Mouse (Mus musculus): ENCODE results near the gene Sptan1. TPM values are rescaled to one million over a fixed set of nuclear protein-coding genes. Genes with fewer than 3 reads are reported as not detected.

Sptan1 gene
- polyA plus RNA-seq (2012; rRNA removed): 256 and 300 TPM in 2 replicates

DNA sequence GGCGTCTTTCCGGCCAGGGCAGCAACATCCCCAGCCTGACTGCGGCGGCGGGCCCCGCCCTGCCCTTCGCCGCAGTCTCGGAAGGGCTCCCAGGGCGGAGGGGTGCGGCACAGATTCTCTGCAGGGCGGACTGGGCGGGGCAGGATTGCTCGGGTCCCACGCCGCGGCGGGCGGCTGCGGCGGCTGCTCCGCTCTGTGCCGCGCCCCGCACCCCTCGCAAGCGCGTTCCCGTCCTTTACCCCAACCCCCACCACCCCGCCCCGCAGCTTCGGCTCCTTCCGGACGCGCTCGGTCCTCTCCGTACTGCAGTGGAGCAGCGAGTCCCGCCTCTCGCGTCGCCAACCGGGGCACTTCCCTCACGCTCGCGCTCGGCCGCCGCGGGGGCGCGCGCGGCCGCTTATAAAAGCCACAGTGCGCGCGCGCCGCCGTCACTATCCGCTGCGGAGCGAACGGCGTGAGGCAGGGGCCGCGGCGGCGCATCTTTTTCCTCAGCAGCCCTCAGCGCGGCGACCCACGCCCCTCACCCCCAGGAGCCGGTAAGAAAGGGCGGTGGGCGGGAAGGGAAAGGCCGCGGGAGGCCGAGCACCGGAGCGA is at the start of gene Sptan1:
Gene Sptan1 (plus strand): TSS at position 311 of the 594 bp plus-strand sequence.

DNA sequence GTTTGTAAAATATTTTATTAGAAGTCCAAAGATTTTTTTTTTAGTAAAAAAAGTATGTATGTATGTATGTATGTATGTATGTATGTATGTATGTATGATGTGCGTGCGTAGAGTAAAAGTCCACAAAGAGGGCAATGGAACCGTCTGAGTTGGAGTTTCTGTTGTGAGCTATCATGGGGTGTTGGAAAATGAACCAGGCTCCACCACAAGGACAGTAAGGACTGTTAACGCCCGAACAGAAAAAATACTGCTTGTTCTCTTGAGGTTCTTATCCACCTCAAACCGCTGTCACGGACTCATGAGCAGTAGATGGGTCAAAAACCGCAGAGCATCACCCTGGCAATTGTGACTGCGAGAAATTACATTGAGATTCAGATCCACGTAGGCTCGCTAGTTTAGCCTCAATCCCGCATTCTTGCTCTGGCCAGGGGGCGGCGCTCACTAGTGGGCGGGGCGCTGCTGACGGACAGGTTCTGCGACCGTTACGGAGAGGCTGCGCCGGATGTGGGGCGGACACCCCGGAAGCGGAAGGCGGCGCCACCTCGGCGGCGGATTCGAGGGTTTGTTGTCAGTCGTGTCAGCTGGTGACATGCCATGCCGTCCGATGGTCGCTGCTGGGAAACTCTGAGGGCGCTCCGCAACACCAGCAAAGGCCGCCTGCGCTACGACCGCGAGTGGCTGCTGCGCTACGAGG is 30.3 kb upstream of the Sptan1 start, which contains the start of gene Gle1:
Gene Gle1 (plus strand): TSS at position 521 of the 694 bp plus-strand sequence.

DNA sequence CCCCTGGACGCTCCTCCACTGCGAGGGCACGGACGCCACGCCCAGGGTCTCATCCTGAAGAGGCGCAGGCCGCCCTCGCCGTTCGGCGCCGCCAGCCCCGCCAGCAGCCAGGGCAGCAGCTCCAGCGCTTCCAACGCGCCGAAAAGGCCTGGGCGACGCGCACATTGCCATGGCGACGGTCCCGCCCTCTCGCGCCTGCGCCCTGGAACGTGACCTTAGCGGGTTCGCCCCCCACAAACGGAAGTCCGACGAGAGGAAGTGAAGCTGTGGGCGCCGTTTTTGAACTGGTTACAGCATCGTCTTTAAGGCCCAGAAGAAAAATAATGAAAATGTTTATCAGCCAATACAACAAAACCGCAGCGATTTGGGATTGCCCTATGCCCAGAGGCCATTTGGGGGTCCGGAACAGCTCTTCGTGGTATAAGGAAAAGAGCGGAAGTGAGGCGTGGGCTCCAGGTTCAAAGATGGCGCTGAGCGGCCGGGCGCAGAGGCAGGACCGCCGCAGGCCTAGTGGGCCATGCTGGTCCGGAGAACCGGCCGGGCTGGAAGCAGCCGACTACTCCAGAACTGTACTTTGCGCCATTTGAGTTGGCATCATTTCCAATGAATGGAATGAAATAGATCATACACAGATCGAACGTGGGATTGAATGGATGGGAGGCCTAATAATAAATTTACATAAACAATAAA is 83.5 kb downstream of the Sptan1 start, which contains the start of gene Wdr34:
Gene Wdr34 (minus strand): TSS at position 183 of the 690 bp plus-strand sequence.

DNA sequence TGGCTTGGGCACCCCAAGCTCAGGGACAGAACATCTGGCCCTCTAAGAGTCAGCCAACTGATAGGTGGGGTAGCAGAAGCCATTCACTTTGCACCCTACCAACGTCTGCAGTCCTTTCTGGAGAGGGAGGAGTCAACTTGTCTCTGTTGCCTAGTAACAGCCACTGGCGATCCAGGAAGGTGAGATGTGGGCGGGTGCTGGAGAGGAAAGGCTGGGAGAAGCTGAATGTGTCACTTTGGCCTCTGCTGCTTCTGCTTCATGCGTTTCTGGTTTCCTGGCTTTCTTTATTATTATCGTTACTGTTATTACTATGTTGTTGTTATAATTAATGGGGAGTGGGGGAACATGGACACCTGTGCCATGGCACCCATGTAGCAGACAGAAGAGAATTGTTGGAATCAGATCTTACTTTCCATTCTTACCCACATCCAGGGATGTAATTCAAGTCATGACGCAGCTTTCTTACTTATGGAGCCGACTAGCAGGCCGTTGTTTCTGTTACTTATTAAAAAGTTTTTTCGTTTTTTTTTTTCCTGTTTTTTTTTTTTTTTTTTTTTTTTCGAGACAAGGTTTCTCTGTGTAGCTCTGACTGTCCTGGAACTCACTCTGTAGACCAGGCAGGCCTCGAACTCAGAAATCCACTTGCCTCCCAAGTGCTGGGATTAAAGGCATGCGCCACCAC is 92.0 kb downstream of the Sptan1 start, which contains the start of gene Set:
Gene Set (plus strand): TSS at position 156 of the 682 bp plus-strand sequence.

DNA sequence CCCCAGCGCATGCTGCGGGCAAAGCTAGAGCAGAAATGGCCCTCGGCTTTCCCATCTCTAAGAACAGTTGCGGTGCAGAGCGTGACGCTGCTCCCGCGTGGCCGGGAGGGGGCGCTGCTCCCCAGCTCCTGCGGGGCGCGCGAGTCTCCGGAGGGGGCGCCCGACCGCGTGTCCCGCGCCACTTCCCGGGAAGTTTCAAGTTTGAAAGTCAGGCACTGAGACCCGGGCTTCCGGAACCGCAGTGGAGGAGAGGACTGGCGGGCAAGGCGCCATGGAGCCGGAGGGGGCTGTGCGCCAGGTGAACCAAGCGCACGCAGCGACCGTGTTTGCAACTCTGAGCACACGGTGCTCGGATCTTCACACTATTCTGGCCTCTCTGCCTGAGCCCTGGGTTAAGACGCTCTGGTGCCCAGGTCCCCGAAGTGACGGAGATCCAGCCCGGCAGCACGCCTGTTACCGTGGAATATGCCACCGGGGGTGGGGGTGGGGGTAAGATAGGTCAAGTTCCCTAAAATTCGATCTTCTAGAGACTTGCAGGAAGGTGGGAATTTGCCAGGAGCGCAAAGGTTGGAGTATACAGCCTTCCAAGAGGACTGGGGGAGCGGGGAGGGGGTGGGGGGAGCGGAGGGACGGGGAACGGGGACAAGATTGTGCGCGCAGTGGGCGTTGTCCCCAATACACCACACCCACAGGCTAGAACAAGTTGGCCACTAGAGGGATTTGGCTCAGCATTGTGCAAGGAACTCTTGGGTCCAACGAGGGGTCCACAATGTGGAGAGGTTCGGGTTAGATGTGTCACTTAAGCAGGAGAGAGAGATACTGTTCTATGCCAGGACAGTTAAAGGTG is 112.4 kb downstream of the Sptan1 start, which contains the start of gene Pkn3:
Gene Pkn3 (plus strand): TSS at position 183 of the 847 bp plus-strand sequence.

Other genes with a start within 250 kb of the Sptan1 start
- gene Gm13420, start 213.9 kb upstream of the Sptan1 start, polyA plus RNA-seq (2012; rRNA removed): 0.25 and 0.34 TPM in 2 replicates
- not detected in 2 replicates for gene Gm13547, start 206.2 kb upstream of the Sptan1 start, polyA plus RNA-seq (2012; rRNA removed)
- gene Coq4, start 178.1 kb upstream of the Sptan1 start, polyA plus RNA-seq (2012; rRNA removed): 84.9 and 109 TPM in 2 replicates
- 35.5 and 42.4 TPM in 2 replicates for gene Trub2, start 177.1 kb upstream of the Sptan1 start, polyA plus RNA-seq (2012; rRNA removed)
- 49.7 and 50.9 TPM in 2 replicates for gene Slc27a4, start 162.9 kb upstream of the Sptan1 start, polyA plus RNA-seq (2012; rRNA removed)
- 46.1 and 64.2 TPM in 2 replicates for gene Urm1, start 145.5 kb upstream of the Sptan1 start, polyA plus RNA-seq (2012; rRNA removed)
- 49.5 and 50.9 TPM in 2 replicates for gene Cercam, start 96.4 kb upstream of the Sptan1 start, polyA plus RNA-seq (2012; rRNA removed)
- 37.0 and 37.3 TPM in 2 replicates for gene Odf2, start 76.3 kb upstream of the Sptan1 start, polyA plus RNA-seq (2012; rRNA removed)
- gene Gle1, start 30.1 kb upstream of the Sptan1 start, polyA plus RNA-seq (2012; rRNA removed): 16.1 and 26.0 TPM in 2 replicates
- gene Wdr34, start 83.3 kb downstream of the Sptan1 start, polyA plus RNA-seq (2012; rRNA removed): 82.6 and 84.6 TPM in 2 replicates
- 94.7 and 122 TPM in 2 replicates for gene Set, start 91.8 kb downstream of the Sptan1 start, polyA plus RNA-seq (2012; rRNA removed)
- gene Pkn3, start 112.1 kb downstream of the Sptan1 start, polyA plus RNA-seq (2012; rRNA removed): 12.3 and 17.6 TPM in 2 replicates
- gene Zdhhc12, start 128.1 kb downstream of the Sptan1 start, polyA plus RNA-seq (2012; rRNA removed): 122 and 132 TPM in 2 replicates
- 93.9 and 97.8 TPM in 2 replicates for gene Zer1, start 159.0 kb downstream of the Sptan1 start, polyA plus RNA-seq (2012; rRNA removed)
- 70.8 and 76.2 TPM in 2 replicates for gene Tbc1d13, start 168.2 kb downstream of the Sptan1 start, polyA plus RNA-seq (2012; rRNA removed)
- gene Endog, start 205.9 kb downstream of the Sptan1 start, polyA plus RNA-seq (2012; rRNA removed): 153 and 202 TPM in 2 replicates
- gene Spout1, start 212.9 kb downstream of the Sptan1 start, polyA plus RNA-seq (2012; rRNA removed): 40.3 and 45.0 TPM in 2 replicates
- gene Kyat1, start 240.3 kb downstream of the Sptan1 start, polyA plus RNA-seq (2012; rRNA removed): 22.8 and 27.1 TPM in 2 replicates

Measured in ovary, adult 2 months (tissue).